In genomic region chr10:88420655-88421435, GRCm38 (mm10) we compare ENCODE assay signal across 16 mouse cellular contexts. TPM values are rescaled to one million over a fixed set of nuclear protein-coding genes. Genes with fewer than 3 reads are reported as not detected.
DNase-seq lines count a peak whose midpoint lies in the region; ATAC-seq and TF ChIP-seq lines count a peak whose summit lies in the region.
"Had no signal": no experiment of that assay in that cellular context is flagged by ENCODE, and none has a peak within 500 bp of the region (broad histone marks: within the 10 kb centered on the region; RNA-seq: fewer than 3 reads in every experiment).

No protein-coding gene starts in this region.

- H3K36me3 ChIP-seq in heart, embryonic 16.5 days (ENCODE audit: control insufficient read depth, insufficient read depth) = peaks cover 8% of the 10 kb centered on the region
- peaks cover 28% of the 10 kb centered on the region for H3K36me3 ChIP-seq in forebrain, embryonic 10.5 days (replicated peaks)

- H3K9me3 ChIP-seq in heart, embryonic 16.5 days (replicated peaks; ENCODE audit: control insufficient read depth, low read length) = no peaks in the 10 kb centered on the region
- H3K9me3 ChIP-seq in forebrain, embryonic 10.5 days = no peaks in the 10 kb centered on the region
- H3K9me3 ChIP-seq: hindbrain, embryonic 13.5 days; liver, embryonic 12.5 days; neural tube, embryonic 13.5 days had no signal

- H3K4me1 ChIP-seq in heart, embryonic 16.5 days (ENCODE audit: control insufficient read depth, insufficient read depth, low read length) = no peaks in the 10 kb centered on the region
- H3K4me1 ChIP-seq in bone marrow macrophage, adult 2 months (ENCODE audit: control insufficient read depth, insufficient read depth, low read length) = peaks cover 45% of the 10 kb centered on the region
- H3K4me1 ChIP-seq in forebrain, embryonic 10.5 days = no peaks in the 10 kb centered on the region
- H3K4me1 ChIP-seq: hindbrain, embryonic 13.5 days; liver, embryonic 12.5 days; neural tube, embryonic 13.5 days had no signal

- peak overlapping the region; percentile 57 for H3K27ac ChIP-seq in heart, embryonic 16.5 days (ENCODE audit: low read length)
- peak overlapping the region; percentile 83 for H3K27ac ChIP-seq in bone marrow macrophage, adult 2 months (ENCODE audit: insufficient read depth, low read depth, low read length)
- no peak overlapping the region for H3K27ac ChIP-seq in forebrain, embryonic 10.5 days
- H3K27ac ChIP-seq: hindbrain, embryonic 13.5 days; liver, embryonic 12.5 days; neural tube, embryonic 13.5 days had no signal

- no peak for TF ChIP-seq POLR2A in bone marrow macrophage, adult 2 months (IDR thresholded peaks at IDR 0.05; ENCODE audit: borderline replicate concordance, low read depth, low read length)

- H3K27me3 ChIP-seq in heart, embryonic 16.5 days (ENCODE audit: control insufficient read depth, insufficient read depth, low read length) = no peaks in the 10 kb centered on the region
- no peaks in the 10 kb centered on the region for H3K27me3 ChIP-seq in forebrain, embryonic 10.5 days (ENCODE audit: poor library complexity, severe bottlenecking)
- H3K27me3 ChIP-seq: hindbrain, embryonic 13.5 days; liver, embryonic 12.5 days; neural tube, embryonic 13.5 days had no signal

- H3K4me2 ChIP-seq in heart, embryonic 16.5 days (ENCODE audit: low read depth, low read length) = peak overlapping the region; percentile 5; the same call in 1 of the 2 replicates
- H3K4me2 ChIP-seq: hindbrain, embryonic 13.5 days; liver, embryonic 12.5 days; neural tube, embryonic 13.5 days had no signal

- TF ChIP-seq CTCF in bone marrow macrophage, adult 2 months (IDR thresholded peaks at IDR 0.05; ENCODE audit: low read depth, low read length) = no peak

- no peak overlapping the region for H3K9ac ChIP-seq in heart, embryonic 16.5 days (ENCODE audit: low read length)
- H3K9ac ChIP-seq: hindbrain, embryonic 13.5 days; liver, embryonic 12.5 days; neural tube, embryonic 13.5 days had no signal

- H3K4me3 ChIP-seq in heart, embryonic 16.5 days (ENCODE audit: low read length) = no peak overlapping the region
- peak overlapping the region; percentile 36 for H3K4me3 ChIP-seq in bone marrow macrophage, adult 2 months (ENCODE audit: insufficient read depth, low read length)
- H3K4me3 ChIP-seq in forebrain, embryonic 10.5 days = no peak overlapping the region
- H3K4me3 ChIP-seq: hindbrain, embryonic 13.5 days; liver, embryonic 12.5 days; neural tube, embryonic 13.5 days had no signal

- no peak for DNase-seq in heart, adult 8-10 months (ENCODE audit: low spot score)
- peak; percentile 82 for DNase-seq in A20 (ENCODE audit: low read depth, low spot score)
- DNase-seq in forebrain, embryonic 10.5 days (ENCODE audit: extremely low spot score, low spot score) = no peak
- no peak for DNase-seq in T-cell, adult 2 months (ENCODE audit: low spot score)
- no peak for DNase-seq in left cerebral cortex, adult 9 months (ENCODE audit: low spot score in 2 of 2)
- DNase-seq: cerebellum, adult 8-10 months; kidney, adult 18-20 months; lung, postnatal 14 days; midbrain, embryonic 14.5 days; retina, postnatal 1 day had no signal

- WGBS in heart, embryonic 16.5 days = 64% methylated on average over 19 of the region's 19 CpGs
- WGBS in forebrain, embryonic 10.5 days = 96% methylated on average over 19 of the region's 19 CpGs

- peak; percentile 85 for ATAC-seq in heart, embryonic 16.5 days (replicated peaks; ENCODE audit: extremely low read depth, insufficient read depth, low FRiP score)
- peak; percentile 62 for ATAC-seq in megakaryocyte, adult 5-6 weeks (ENCODE audit: poor library complexity, severe bottlenecking)
- ATAC-seq: liver, embryonic 12.5 days had no signal

RNA-seq across cellular contexts. Expression of gene Sycp3, which starts 38.5 kb away (rescaled TPM):
- 0.22 TPM in 1 of 2 replicates, not detected in the other for polyA plus RNA-seq in heart, embryonic 16.5 days (2015; fragmentation: Nextera tagmentation; extraction: Ambion mirVana)
- total RNA-seq in heart, adult 8-10 months (2022) = not detected
- polyA plus RNA-seq in bone marrow macrophage, adult 2 months (2012; ENCODE audit: insufficient read depth, insufficient read length, missing spikeins) = not detected in 2 replicates
- not detected in 2 replicates for total RNA-seq in megakaryocyte, adult 5-6 weeks (2015)
- total RNA-seq in megakaryocyte, adult 5-6 weeks (2017) = 0.62 TPM in 1 of 2 replicates, not detected in the other
- polyA plus RNA-seq in forebrain, embryonic 10.5 days (2016; fragmentation: Nextera tagmentation; extraction: Ambion mirVana) = 0.19 TPM in 1 of 2 replicates, not detected in the other
- polyA plus RNA-seq: liver, embryonic 12.5 days; neural tube, embryonic 13.5 days had no signal

RNA-seq across cellular contexts. Expression of gene Gnptab, which starts 41.9 kb away (rescaled TPM):
- polyA plus RNA-seq in heart, embryonic 16.5 days (2015; fragmentation: Nextera tagmentation; extraction: Ambion mirVana) = 9.4 and 9.6 TPM in 2 replicates
- total RNA-seq in heart, adult 8-10 months (2022) = 10 to 100 TPM; 22.0 to 32.7 (median 25.8) TPM
- polyA plus RNA-seq in bone marrow macrophage, adult 2 months (2012; ENCODE audit: insufficient read depth, insufficient read length, missing spikeins) = 22.9 and 26.8 TPM in 2 replicates
- total RNA-seq in megakaryocyte, adult 5-6 weeks (2015) = 55.8 and 57.4 TPM in 2 replicates
- total RNA-seq in megakaryocyte, adult 5-6 weeks (2017) = 29.4 and 33.3 TPM in 2 replicates
- polyA plus RNA-seq in forebrain, embryonic 10.5 days (2016; fragmentation: Nextera tagmentation; extraction: Ambion mirVana) = 8.3 and 9.0 TPM in 2 replicates

RNA-seq across cellular contexts. Expression of gene Dram1, which starts 42.0 kb away (rescaled TPM):
- polyA plus RNA-seq in heart, embryonic 16.5 days (2015; fragmentation: Nextera tagmentation; extraction: Ambion mirVana) = 3.3 and 11.8 TPM in 2 replicates
- total RNA-seq in heart, adult 8-10 months (2022) = 1 to 10 TPM; 2.2 to 4.1 (median 3.2) TPM
- polyA plus RNA-seq in bone marrow macrophage, adult 2 months (2012; ENCODE audit: insufficient read depth, insufficient read length, missing spikeins) = 76.0 and 77.0 TPM in 2 replicates
- 45.0 and 46.2 TPM in 2 replicates for total RNA-seq in megakaryocyte, adult 5-6 weeks (2015)
- 35.5 and 36.0 TPM in 2 replicates for total RNA-seq in megakaryocyte, adult 5-6 weeks (2017)
- polyA plus RNA-seq in forebrain, embryonic 10.5 days (2016; fragmentation: Nextera tagmentation; extraction: Ambion mirVana) = 0.36 and 0.38 TPM in 2 replicates
